Mouse (Mus musculus): ENCODE data around the gene Exoc7. TPM values are rescaled to one million over a fixed set of nuclear protein-coding genes. Genes with fewer than 3 reads are reported as not detected.

Exoc7 gene
- 109 and 114 TPM in 2 replicates for polyA plus RNA-seq (2015; fragmentation: Nextera tagmentation; extraction: Ambion mirVana)

GRCm38 (mm10) chr11:116307019-116307725, at the start of gene Exoc7:
TSS of gene Exoc7 (minus strand) at chr11:116307233.
- Histone ChIP-seq H3K4me3 (peak within 1 kb of the TSS; percentile 76), H3K4me2 (replicated peaks) (peak within 1 kb of the TSS; percentile 84)
- ATAC-seq (replicated peaks): peak; percentile 23; the same call in 1 of the 2 replicates

GRCm38 (mm10) chr11:116354521-116354920, 47.5 kb upstream of the Exoc7 start:
- 45% methylated on average over 17 of the region's 17 CpGs for WGBS
- Histone ChIP-seq H3K9me3 (no peaks in the 10 kb centered on the region), H3K4me1 (no peaks in the 10 kb centered on the region), H3K9ac (replicated peaks) (no peak overlapping the region), H3K27ac (replicated peaks) (no peak overlapping the region), H3K36me3 (peaks cover 63% of the 10 kb centered on the region), H3K4me3 (no peak overlapping the region), H3K4me2 (replicated peaks) (no peak overlapping the region), H3K27me3 (no peaks in the 10 kb centered on the region)
- ATAC-seq (replicated peaks): no peak

More at GRCm38 (mm10) chr11:116307019-116307725, at the start of gene Exoc7:
- 83% methylated on average over 10 of the region's 10 CpGs for WGBS
- Histone ChIP-seq H3K27me3 (no peaks in the 10 kb centered on the region), H3K36me3 (peaks cover 29% of the 10 kb centered on the region), H3K4me1 (peaks cover 20% of the 10 kb centered on the region), H3K9me3 (no peaks in the 10 kb centered on the region), H3K27ac (replicated peaks) (peak within 1 kb of the TSS; percentile 69), H3K9ac (replicated peaks) (peak within 1 kb of the TSS; percentile 81)

- Histone ChIP-seq H3K9ac (replicated peaks) (no peak overlapping the region), H3K4me2 (replicated peaks) (no peak overlapping the region), H3K9me3 (no peaks in the 10 kb centered on the region), H3K36me3 (peaks cover 57% of the 10 kb centered on the region), H3K4me3 (no peak overlapping the region), H3K4me1 (no peaks in the 10 kb centered on the region), H3K27me3 (no peaks in the 10 kb centered on the region), H3K27ac (replicated peaks) (no peak overlapping the region)
- ATAC-seq (replicated peaks): no peak
- WGBS: 95% methylated on average over 8 of the region's 8 CpGs
These were observed 46.5 kb upstream of the Exoc7 start for GRCm38 (mm10) chr11:116353535-116353934.

GRCm38 (mm10) chr11:116351294-116351693, 44.3 kb upstream of the Exoc7 start:
- no peak for ATAC-seq (replicated peaks)
- Histone ChIP-seq H3K9me3 (no peaks in the 10 kb centered on the region), H3K9ac (replicated peaks) (no peak overlapping the region), H3K4me1 (no peaks in the 10 kb centered on the region), H3K4me2 (replicated peaks) (no peak overlapping the region), H3K4me3 (no peak overlapping the region), H3K27ac (replicated peaks) (no peak overlapping the region), H3K27me3 (no peaks in the 10 kb centered on the region), H3K36me3 (peaks cover 66% of the 10 kb centered on the region)
- 94% methylated on average over 5 of the region's 5 CpGs for WGBS

GRCm38 (mm10) chr11:116347955-116348354, 40.9 kb upstream of the Exoc7 start:
- Histone ChIP-seq H3K27me3 (no peaks in the 10 kb centered on the region), H3K27ac (replicated peaks) (no peak overlapping the region), H3K36me3 (peaks cover 59% of the 10 kb centered on the region), H3K9me3 (no peaks in the 10 kb centered on the region), H3K4me2 (replicated peaks) (no peak overlapping the region), H3K4me1 (no peaks in the 10 kb centered on the region), H3K9ac (replicated peaks) (no peak overlapping the region), H3K4me3 (no peak overlapping the region)
- 83% methylated on average over 5 of the region's 5 CpGs for WGBS
- ATAC-seq (replicated peaks): no peak

- ATAC-seq (replicated peaks): no peak
- H3K36me3 ChIP-seq: peaks cover 62% of the 10 kb centered on the region
- H3K27me3 ChIP-seq: no peaks in the 10 kb centered on the region
- H3K27ac ChIP-seq (replicated peaks): no peak overlapping the region
- H3K4me2 ChIP-seq (replicated peaks): no peak overlapping the region
- no peaks in the 10 kb centered on the region for H3K9me3 ChIP-seq
- 84% methylated on average over 7 of the region's 7 CpGs for WGBS
- H3K4me3 ChIP-seq: no peak overlapping the region
- H3K4me1 ChIP-seq: no peaks in the 10 kb centered on the region
- H3K9ac ChIP-seq (replicated peaks): no peak overlapping the region
These were observed 40.0 kb upstream of the Exoc7 start for GRCm38 (mm10) chr11:116347012-116347411.

- Histone ChIP-seq H3K9me3 (no peaks in the 10 kb centered on the region), H3K4me1 (no peaks in the 10 kb centered on the region), H3K36me3 (peaks cover 59% of the 10 kb centered on the region), H3K27me3 (no peaks in the 10 kb centered on the region), H3K4me3 (no peak overlapping the region), H3K4me2 (replicated peaks) (no peak overlapping the region), H3K9ac (replicated peaks) (no peak overlapping the region), H3K27ac (replicated peaks) (no peak overlapping the region)
- 69% methylated on average over 25 of the region's 25 CpGs for WGBS
- no peak for ATAC-seq (replicated peaks)
These were observed 35.2 kb upstream of the Exoc7 start for GRCm38 (mm10) chr11:116342069-116342791.

- no peak overlapping the region for H3K4me2 ChIP-seq (replicated peaks)
- H3K4me1 ChIP-seq: peaks cover 43% of the 10 kb centered on the region
- H3K27ac ChIP-seq (replicated peaks): no peak overlapping the region
- H3K27me3 ChIP-seq: peaks cover 16% of the 10 kb centered on the region; the same call in 1 of the 2 replicates
- no peak for ATAC-seq (replicated peaks)
- no peak overlapping the region for H3K9ac ChIP-seq (replicated peaks)
- WGBS: 87% methylated on average over 6 of the region's 6 CpGs
- no peaks in the 10 kb centered on the region for H3K9me3 ChIP-seq
- H3K4me3 ChIP-seq: no peak overlapping the region
- peaks cover 22% of the 10 kb centered on the region; the same call in 1 of the 2 replicates for H3K36me3 ChIP-seq
These were observed 30.5 kb upstream of the Exoc7 start for GRCm38 (mm10) chr11:116337531-116337930.

- H3K9me3 ChIP-seq: no peaks in the 10 kb centered on the region
- H3K4me1 ChIP-seq: peaks cover 48% of the 10 kb centered on the region
- no peak overlapping the region for H3K4me2 ChIP-seq (replicated peaks)
- H3K36me3 ChIP-seq: 0 out of 2 replicates have a peak, but pooled peaks cover 18% of the 10 kb centered on the region
- H3K4me3 ChIP-seq: no peak overlapping the region
- 62% methylated on average over 12 of the region's 12 CpGs for WGBS
- H3K27ac ChIP-seq (replicated peaks): no peak overlapping the region
- 0 out of 2 replicates have a peak overlapping the region, but pooled peaks have one; percentile 38 for H3K9ac ChIP-seq (replicated peaks)
- peaks cover 16% of the 10 kb centered on the region; the same call in 1 of the 2 replicates for H3K27me3 ChIP-seq
- no peak for ATAC-seq (replicated peaks)
These were observed 30.0 kb upstream of the Exoc7 start for GRCm38 (mm10) chr11:116337000-116337399.

GRCm38 (mm10) chr11:116336393-116336792, 29.4 kb upstream of the Exoc7 start:
- Histone ChIP-seq H3K9me3 (no peaks in the 10 kb centered on the region), H3K27me3 (peaks cover 16% of the 10 kb centered on the region; the same call in 1 of the 2 replicates), H3K4me2 (replicated peaks) (peak overlapping the region; percentile 89), H3K4me1 (peaks cover 54% of the 10 kb centered on the region), H3K4me3 (0 out of 2 replicates have a peak overlapping the region, but pooled peaks have one; percentile 43), H3K36me3 (0 out of 2 replicates have a peak, but pooled peaks cover 15% of the 10 kb centered on the region), H3K9ac (replicated peaks) (peak overlapping the region; percentile 38; the same call in 1 of the 2 replicates), H3K27ac (replicated peaks) (peak overlapping the region; percentile 59; the same call in 1 of the 2 replicates)
- 64% methylated on average over 4 of the region's 4 CpGs for WGBS
- no peak for ATAC-seq (replicated peaks)

GRCm38 (mm10) chr11:116335244-116336036, 28.4 kb upstream of the Exoc7 start, which contains the start of gene Foxj1:
TSS of gene Foxj1 (minus strand) at chr11:116335399.
- peak within 1 kb of the TSS; percentile 38 for H3K9ac ChIP-seq (replicated peaks)
- H3K27ac ChIP-seq (replicated peaks): peak within 1 kb of the TSS; percentile 59
- H3K36me3 ChIP-seq: 0 out of 2 replicates have a peak, but pooled peaks cover 12% of the 10 kb centered on the region
- ATAC-seq (replicated peaks): peak; percentile 93
- H3K4me2 ChIP-seq (replicated peaks): peak within 1 kb of the TSS; percentile 89
- no peaks in the 10 kb centered on the region for H3K9me3 ChIP-seq
- H3K4me1 ChIP-seq: peaks cover 61% of the 10 kb centered on the region
- peaks cover 16% of the 10 kb centered on the region; the same call in 1 of the 2 replicates for H3K27me3 ChIP-seq
- H3K4me3 ChIP-seq: peak within 1 kb of the TSS; percentile 43
- WGBS: under 1% methylated on average over 61 of the region's 61 CpGs

Data from forebrain, embryonic 15.5 days (tissue).